Mouse (Mus musculus) lung, adult 2 months (tissue): ENCODE results near the gene Olfr69.
"Not testable (repeated sequence)": the region's sequence is repeated elsewhere in the genome, so short reads cannot be mapped to it uniquely, and the experiment has no call there.

Experiments used
- CTCF ChIP-seq: fragments of 200-500 bp; IDR thresholded peaks from 2 replicates; pipeline ENCODE4 v1.5.1; 2011; ENCODE audit warnings: mild to moderate bottlenecking, low read length, control low read depth; ENCODE audit not compliant: insufficient read depth
- POLR2A ChIP-seq: fragments of 200-500 bp; IDR thresholded peaks from 2 replicates; pipeline ENCODE4 v1.6.1; 2011; ENCODE audit warnings: low read depth, mild to moderate bottlenecking, control low read depth, low read length, borderline replicate concordance; ENCODE audit errors: extremely low read depth

DNA sequence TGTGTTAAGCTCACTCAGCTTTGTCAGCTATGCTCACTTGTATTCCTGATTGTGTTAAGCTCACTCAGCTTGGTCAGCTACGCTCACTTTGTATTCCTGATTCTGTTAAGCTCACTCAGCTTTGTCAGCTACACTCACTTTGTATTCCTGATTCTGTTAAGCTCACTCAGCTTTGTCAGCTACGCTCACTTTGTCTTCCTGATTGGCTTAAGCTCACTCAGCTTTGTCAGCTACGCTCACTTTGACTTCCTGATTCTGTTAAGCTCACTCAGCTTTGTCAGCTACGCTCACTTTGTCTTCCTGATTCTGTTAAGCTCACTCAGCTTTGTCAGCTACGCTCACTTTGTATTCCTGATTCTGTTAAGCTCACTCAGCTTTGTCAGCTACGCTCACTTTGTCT, 9.2 kb downstream of the Olfr69 start:
- not testable (repeated sequence) for TF ChIP-seq CTCF, POLR2A
